Mouse (Mus musculus): ENCODE measurements around the gene Slc35a3. TPM values are rescaled to one million over a fixed set of nuclear protein-coding genes. Genes with fewer than 3 reads are reported as not detected.

Slc35a3 gene
- total RNA-seq, 2 experiments from 2014 or later = 14.6 to 16.5 TPM

GRCm38 (mm10) chr3:116646387-116646786 lies 66.2 kb downstream of the Slc35a3 start:
- DNase-seq (ENCODE audit: extremely low spot score in 1 of 2, low spot score in 1 of 2) = no peak

GRCm38 (mm10) chr3:116642373-116642772 lies 70.3 kb downstream of the Slc35a3 start:
- DNase-seq (ENCODE audit: extremely low spot score in 1 of 2, low spot score in 1 of 2) = no peak

- DNase-seq (ENCODE audit: extremely low spot score in 1 of 2, low spot score in 1 of 2) = no peak
Measured at GRCm38 (mm10) chr3:116641811-116642371, 70.7 kb downstream of the Slc35a3 start.

- DNase-seq (ENCODE audit: extremely low spot score in 1 of 2, low spot score in 1 of 2) = no peak
Measured at GRCm38 (mm10) chr3:116640024-116640423, 72.6 kb downstream of the Slc35a3 start.

- DNase-seq (ENCODE audit: extremely low spot score in 1 of 2, low spot score in 1 of 2) = no peak
Measured at GRCm38 (mm10) chr3:116638572-116638971, 74.1 kb downstream of the Slc35a3 start.

- no peak for DNase-seq (ENCODE audit: extremely low spot score in 1 of 2, low spot score in 1 of 2)
Measured at GRCm38 (mm10) chr3:116637693-116638476, 74.7 kb downstream of the Slc35a3 start.

- DNase-seq (ENCODE audit: extremely low spot score in 1 of 2, low spot score in 1 of 2) = no peak
Measured at GRCm38 (mm10) chr3:116635799-116636198, 76.8 kb downstream of the Slc35a3 start.

GRCm38 (mm10) chr3:116634853-116635252 lies 77.8 kb downstream of the Slc35a3 start:
- DNase-seq (ENCODE audit: extremely low spot score in 1 of 2, low spot score in 1 of 2) = no peak

GRCm38 (mm10) chr3:116634091-116634490 lies 78.5 kb downstream of the Slc35a3 start:
- DNase-seq (ENCODE audit: extremely low spot score in 1 of 2, low spot score in 1 of 2) = no peak

- DNase-seq (ENCODE audit: extremely low spot score in 1 of 2, low spot score in 1 of 2) = no peak
Measured at GRCm38 (mm10) chr3:116632971-116633370, 79.7 kb downstream of the Slc35a3 start.

- no peak for DNase-seq (ENCODE audit: extremely low spot score in 1 of 2, low spot score in 1 of 2)
Measured at GRCm38 (mm10) chr3:116631459-116631858, 81.2 kb downstream of the Slc35a3 start.

GRCm38 (mm10) chr3:116622641-116623040 lies 90.0 kb downstream of the Slc35a3 start:
- DNase-seq (ENCODE audit: extremely low spot score in 1 of 2, low spot score in 1 of 2) = no peak

- DNase-seq (ENCODE audit: extremely low spot score in 1 of 2, low spot score in 1 of 2) = no peak
Measured at GRCm38 (mm10) chr3:116620636-116621370, 91.8 kb downstream of the Slc35a3 start.

Other genes starting within 250 kb of the Slc35a3 start
- 10 to 100 TPM; 54.2 to 55.8 TPM for gene Rtca, start 204.6 kb downstream of the Slc35a3 start, total RNA-seq (2021)
- gene Dbt, start 199.8 kb downstream of the Slc35a3 start, total RNA-seq (2021) = 10 to 100 TPM; 20.7 to 23.4 TPM
- gene Lrrc39, start 149.9 kb downstream of the Slc35a3 start, total RNA-seq (2021) = under 1 TPM in 1 of 2 experiments, not detected in 1; 0.12 TPM
- gene Sass6, start 117.8 kb downstream of the Slc35a3 start, total RNA-seq (2021) = 10 to 100 TPM in 1 of 2 experiments, 1 to 10 TPM in 1; 7.9 to 10.5 TPM
- 10 to 100 TPM; 13.8 to 17.8 TPM for gene Trmt13, start 98.2 kb downstream of the Slc35a3 start, total RNA-seq (2021)
- 10 to 100 TPM; 59.0 to 62.6 TPM for gene Mfsd14a, start 50.2 kb downstream of the Slc35a3 start, total RNA-seq (2021)
- not detected for gene Gm43191, start 31.6 kb downstream of the Slc35a3 start, total RNA-seq (2021)
- 10 to 100 TPM; 26.2 to 29.3 TPM for gene Agl, start 95.3 kb upstream of the Slc35a3 start, total RNA-seq (2021)
- gene Frrs1, start 146.6 kb upstream of the Slc35a3 start, total RNA-seq (2021) = under 1 TPM; 0.84 to 0.89 TPM

Measured in layer of hippocampus, postnatal 25 days (tissue).